Mouse (Mus musculus) lung, postnatal 36 days (tissue): Measurements from ENCODE around the gene Ccdc51.

Experiments used
- DNase-seq: peaks from one replicate; pipeline ENCODE4 v3.0.0; 2022; ENCODE audit warnings: mixed read lengths

Ccdc51 gene

GRCm38 (mm10) chr9:109082124-109082800, at the start of gene Ccdc51, which contains the start of gene Tma7:
Gene Ccdc51 (plus strand): TSS chr9:109082493.
Gene Tma7 (minus strand): TSS chr9:109082587.
- peak; percentile 91 for DNase-seq

- DNase-seq = peak; percentile 90
Observed at GRCm38 (mm10) chr9:109038086-109038895, 44.0 kb upstream of the Ccdc51 start, which contains the start of gene Shisa5. Gene Shisa5 (plus strand): TSS chr9:109038565.

GRCm38 (mm10) chr9:109038901-109039364, 43.4 kb upstream of the Ccdc51 start:
- peak; percentile 87 for DNase-seq

GRCm38 (mm10) chr9:109039681-109040080, 42.6 kb upstream of the Ccdc51 start:
- no peak for DNase-seq

- no peak for DNase-seq
Observed at GRCm38 (mm10) chr9:109040216-109040615, 42.1 kb upstream of the Ccdc51 start.

GRCm38 (mm10) chr9:109040906-109041305, 41.4 kb upstream of the Ccdc51 start:
- peak; percentile 77 for DNase-seq

GRCm38 (mm10) chr9:109041351-109041750, 40.9 kb upstream of the Ccdc51 start:
- DNase-seq = no peak

- peak; percentile 84 for DNase-seq
Observed at GRCm38 (mm10) chr9:109046306-109046705, 36.0 kb upstream of the Ccdc51 start.

- DNase-seq = no peak
Observed at GRCm38 (mm10) chr9:109049316-109049715, 33.0 kb upstream of the Ccdc51 start.

- DNase-seq = no peak
Observed at GRCm38 (mm10) chr9:109049996-109050673, 32.2 kb upstream of the Ccdc51 start.

GRCm38 (mm10) chr9:109050674-109050997, 31.7 kb upstream of the Ccdc51 start:
- no peak for DNase-seq

- peak; percentile 38 for DNase-seq
Observed at GRCm38 (mm10) chr9:109051011-109051501, 31.2 kb upstream of the Ccdc51 start.

GRCm38 (mm10) chr9:109051651-109052489, 30.4 kb upstream of the Ccdc51 start:
- DNase-seq = peak; percentile 17

- peak; percentile 28 for DNase-seq
Observed at GRCm38 (mm10) chr9:109052490-109053260, 29.6 kb upstream of the Ccdc51 start.

- no peak for DNase-seq
Observed at GRCm38 (mm10) chr9:109053366-109053765, 28.9 kb upstream of the Ccdc51 start.

GRCm38 (mm10) chr9:109053851-109054250, 28.4 kb upstream of the Ccdc51 start:
- no peak for DNase-seq

GRCm38 (mm10) chr9:109054712-109055111, 27.6 kb upstream of the Ccdc51 start:
- peak; percentile 91 for DNase-seq

GRCm38 (mm10) chr9:109055271-109056030, 26.8 kb upstream of the Ccdc51 start:
- DNase-seq = no peak

GRCm38 (mm10) chr9:109056081-109056690, 26.1 kb upstream of the Ccdc51 start:
- DNase-seq = no peak

- no peak for DNase-seq
Observed at GRCm38 (mm10) chr9:109056916-109057315, 25.4 kb upstream of the Ccdc51 start.
